Mouse (Mus musculus) right cerebral cortex, postnatal 4 days (tissue): ENCODE results near the gene Polr1e.
"Not testable (repeated sequence)": the region's sequence is repeated elsewhere in the genome, so short reads cannot be mapped to it uniquely, and the experiment has no call there.

Experiments
- DNase-seq: peaks from one replicate; pipeline ENCODE4 v3.0.0-alpha.2; 2022

Gene Polr1e

DNA sequence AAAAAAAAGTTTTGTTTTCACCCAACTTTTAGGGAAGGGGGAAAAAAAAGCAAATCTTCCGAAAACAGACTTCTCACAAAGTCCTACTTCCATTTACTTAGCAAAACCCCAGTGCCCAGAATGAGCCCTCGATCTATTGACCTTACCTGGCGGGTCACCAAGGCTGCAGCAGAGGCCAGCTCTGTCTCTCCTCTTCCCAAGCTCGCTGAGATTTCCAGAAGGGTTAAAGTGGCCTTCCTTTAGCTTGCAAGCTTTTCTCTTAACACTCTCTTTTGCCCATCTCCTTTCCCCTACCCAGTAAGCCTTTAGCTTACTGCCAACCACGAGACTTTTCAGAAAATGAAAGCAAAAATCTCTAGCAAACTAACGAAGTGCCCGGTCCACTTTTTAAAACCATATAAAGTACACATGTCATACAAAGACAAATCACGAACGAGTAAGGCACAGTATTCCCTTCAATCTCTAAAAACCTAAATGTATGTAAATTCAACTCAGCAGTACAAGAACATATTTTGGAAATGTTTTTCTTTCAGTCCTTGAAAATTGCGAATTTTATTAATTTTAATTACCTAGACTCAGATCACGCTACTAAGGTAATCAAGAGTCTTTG, 7.5 kb upstream of the Polr1e start:
- DNase-seq: no peak

- no peak for DNase-seq
Measured at GRCm38 (mm10) chr4:45011581-45012104, 6.7 kb upstream of the Polr1e start.

GRCm38 (mm10) chr4:45012105-45012975, 6.0 kb upstream of the Polr1e start, which contains the start of gene Zbtb5:
Gene Zbtb5, minus strand, starts transcription at chr4:45012412.
- peak; percentile 94 for DNase-seq

- DNase-seq: no peak
Measured at GRCm38 (mm10) chr4:45013031-45013431, 5.4 kb upstream of the Polr1e start.

- DNase-seq: no peak
Measured at GRCm38 (mm10) chr4:45013537-45013936, 4.8 kb upstream of the Polr1e start.

- peak; percentile 65 for DNase-seq
Measured at GRCm38 (mm10) chr4:45015615-45016014, 2.8 kb upstream of the Polr1e start.

GRCm38 (mm10) chr4:45019009-45019408, 626 bp downstream of the Polr1e start:
- DNase-seq: no peak

DNA sequence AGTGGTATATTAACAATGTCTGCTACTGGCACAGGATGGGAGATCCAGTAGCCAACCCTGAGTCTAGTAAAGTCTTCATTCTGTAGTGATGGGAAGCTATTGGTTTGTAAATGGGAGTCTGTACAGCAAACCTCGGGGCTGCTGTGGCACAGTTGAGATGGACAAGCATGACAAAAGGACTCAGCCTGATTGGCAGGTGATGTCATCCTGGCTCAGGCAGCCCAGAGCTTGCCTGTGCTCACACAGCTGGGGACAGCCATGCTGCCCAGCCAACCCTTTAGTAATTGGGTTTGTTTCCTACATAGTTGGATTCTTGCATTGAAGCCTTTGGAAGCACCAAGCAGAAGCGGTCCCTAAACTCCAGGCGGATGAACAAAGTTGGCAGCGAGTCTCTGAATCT, 8.1 kb downstream of the Polr1e start:
- no peak for DNase-seq

DNA sequence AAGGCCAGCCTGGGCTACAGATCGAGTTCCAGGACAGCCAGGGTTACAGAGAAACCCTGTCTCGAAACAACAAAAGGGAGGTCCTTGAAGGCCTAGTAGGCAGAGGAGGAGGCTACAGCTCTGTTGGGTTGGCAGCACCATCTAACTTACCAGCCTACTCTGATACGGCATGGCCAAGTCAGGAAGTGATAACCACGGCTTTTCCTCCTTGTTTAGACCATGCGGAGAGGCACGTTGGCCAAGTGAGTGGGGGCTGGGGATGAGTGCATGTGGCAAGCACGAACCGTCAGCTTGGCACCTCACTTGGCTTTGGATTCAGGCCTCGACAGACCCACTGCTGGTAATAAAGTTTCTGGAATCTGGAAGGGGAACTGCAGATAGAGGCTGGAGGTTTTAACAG, 14.2 kb downstream of the Polr1e start:
- no peak for DNase-seq

DNA sequence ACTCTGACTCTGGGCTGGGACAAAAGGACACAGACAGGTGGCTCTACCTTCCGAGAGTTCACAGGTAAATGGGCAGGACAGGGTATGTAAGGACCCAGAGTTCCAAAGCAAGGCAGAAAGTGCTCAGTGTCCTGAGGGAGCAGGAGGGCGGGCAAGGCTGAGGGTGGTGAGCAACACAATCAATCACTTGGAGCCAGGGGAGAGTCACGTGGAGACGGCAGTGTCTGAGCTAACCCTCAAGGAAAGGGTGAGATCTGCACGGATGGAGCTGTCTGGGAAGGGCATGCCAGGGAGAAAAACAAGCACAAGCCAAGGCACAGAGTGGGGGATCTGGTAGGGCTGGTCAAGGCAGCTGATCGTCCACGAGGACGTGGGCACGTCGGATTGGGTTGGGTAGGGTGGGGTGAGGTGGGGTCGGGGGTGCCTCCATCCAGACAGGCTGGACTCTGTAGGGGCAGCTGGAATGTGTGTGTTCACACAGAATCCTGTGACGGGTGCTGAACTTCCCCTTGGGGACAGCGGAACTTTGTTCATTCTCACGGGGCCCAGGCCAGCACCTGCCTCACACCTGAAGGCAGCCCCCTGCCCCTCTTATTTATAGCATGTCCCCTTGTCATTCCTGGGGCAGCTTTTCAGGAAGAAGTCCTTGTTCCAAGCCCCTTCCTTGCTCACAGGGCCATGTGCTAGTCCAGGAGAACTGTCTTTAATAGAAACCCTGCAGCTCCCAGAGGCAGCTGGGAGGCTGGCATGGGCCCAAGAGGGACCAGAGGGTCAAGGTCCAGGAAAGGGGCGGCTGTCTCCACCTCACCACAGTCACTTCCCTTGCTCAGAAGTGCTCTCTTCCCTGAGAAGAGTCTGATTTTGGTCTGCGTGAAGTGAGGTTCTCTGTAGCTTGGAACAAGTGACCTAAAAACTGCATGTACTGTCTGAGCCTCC, 16.6 kb downstream of the Polr1e start:
- DNase-seq: no peak

GRCm38 (mm10) chr4:45036048-45036447, 17.7 kb downstream of the Polr1e start:
- DNase-seq: no peak

- DNase-seq: no peak
Measured at GRCm38 (mm10) chr4:45036571-45036970, 18.2 kb downstream of the Polr1e start.

GRCm38 (mm10) chr4:45037455-45038410, 19.4 kb downstream of the Polr1e start:
- no peak for DNase-seq

DNA sequence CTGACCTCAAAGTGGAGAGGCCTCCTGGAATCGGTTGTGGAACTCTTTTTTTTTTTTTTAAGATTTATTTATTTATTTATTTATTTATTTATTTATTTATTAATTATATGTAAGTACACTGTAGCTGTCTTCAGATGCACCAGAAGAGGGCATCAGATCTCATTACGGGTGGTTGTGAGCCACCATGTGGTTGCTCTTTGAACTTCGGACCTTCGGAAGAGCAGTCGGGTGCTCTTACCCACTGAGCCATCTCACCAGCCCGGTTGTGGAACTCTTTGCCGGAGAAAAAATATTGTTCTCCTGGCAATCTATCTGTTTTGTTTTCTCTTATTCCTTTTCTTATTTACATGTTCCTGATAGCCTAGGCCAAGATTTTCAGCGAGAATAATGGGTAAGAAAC, 20.5 kb downstream of the Polr1e start:
- not testable (repeated sequence) for DNase-seq

- DNase-seq: not testable (repeated sequence)
Measured at GRCm38 (mm10) chr4:45039546-45039945, 21.2 kb downstream of the Polr1e start.

DNA sequence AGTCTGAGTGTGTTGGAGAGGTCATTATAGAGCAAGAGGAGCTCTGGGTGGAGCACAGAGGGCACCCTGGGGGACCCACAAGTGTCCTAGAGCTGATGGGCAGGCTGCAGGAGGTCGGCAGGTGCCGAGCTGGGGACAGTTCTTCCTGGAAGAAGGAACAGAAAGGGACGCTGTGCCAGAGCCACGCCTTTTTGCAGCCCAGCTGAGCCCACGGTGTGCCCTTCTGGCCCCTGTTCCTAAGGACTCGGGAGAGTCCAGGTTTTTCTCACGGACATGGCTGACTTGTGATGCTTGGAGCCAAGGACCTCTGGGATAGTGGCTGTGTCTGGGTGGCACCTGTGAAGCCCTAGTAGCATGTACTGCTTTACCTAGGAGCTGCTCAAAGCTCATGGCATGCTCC, 22.4 kb downstream of the Polr1e start:
- no peak for DNase-seq

DNA sequence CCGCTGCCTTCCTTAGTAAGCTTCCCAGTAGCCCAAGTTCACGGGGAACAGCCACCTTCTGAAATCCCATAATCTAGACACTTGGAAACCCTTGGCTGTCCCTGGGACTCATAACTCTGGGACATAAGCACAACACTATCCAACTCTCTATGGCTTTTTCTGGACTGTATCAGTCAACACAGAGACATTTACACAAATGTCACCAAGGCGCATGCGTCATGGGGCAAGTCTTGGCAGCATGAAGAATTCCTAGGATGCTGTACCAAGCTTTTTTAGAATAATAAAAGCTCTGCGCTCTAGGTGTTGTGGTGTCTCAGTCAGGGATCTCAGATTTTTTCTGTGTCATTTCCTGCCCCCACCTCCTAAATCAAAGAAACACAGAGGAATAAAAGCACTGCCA, 28.3 kb downstream of the Polr1e start:
- no peak for DNase-seq

DNA sequence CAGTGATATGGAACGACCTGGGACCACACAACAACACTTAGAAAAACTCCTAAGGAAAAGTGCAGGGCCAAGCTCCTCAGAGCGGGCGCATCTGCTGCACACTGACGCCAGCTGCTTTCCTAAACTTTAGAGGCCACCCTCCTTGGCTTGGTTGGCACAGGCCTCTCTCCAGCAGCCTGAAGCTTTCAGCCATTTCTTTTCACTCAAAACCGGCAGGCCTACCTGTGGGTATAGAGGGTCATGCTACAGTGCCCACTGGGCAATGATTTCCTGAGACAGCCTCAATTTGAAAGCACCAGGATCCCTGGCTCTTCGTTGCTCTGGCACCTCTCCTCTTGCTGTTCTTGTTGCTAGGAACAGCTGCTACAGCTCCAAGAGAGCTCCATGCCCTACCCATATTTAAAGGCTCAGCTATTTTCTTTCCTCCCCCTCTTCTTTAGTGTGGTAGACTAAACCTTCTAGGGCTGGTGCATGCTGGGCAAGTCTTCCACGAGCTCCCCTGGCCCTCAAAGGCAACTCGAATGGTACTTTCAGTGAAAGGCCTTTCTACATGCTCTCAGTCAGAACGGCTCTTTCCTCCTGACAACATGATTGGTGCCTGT, 29.0 kb downstream of the Polr1e start:
- no peak for DNase-seq

GRCm38 (mm10) chr4:45047956-45048355, 29.6 kb downstream of the Polr1e start:
- no peak for DNase-seq

- no peak for DNase-seq
Measured at GRCm38 (mm10) chr4:45054862-45055261, 36.5 kb downstream of the Polr1e start.

DNA sequence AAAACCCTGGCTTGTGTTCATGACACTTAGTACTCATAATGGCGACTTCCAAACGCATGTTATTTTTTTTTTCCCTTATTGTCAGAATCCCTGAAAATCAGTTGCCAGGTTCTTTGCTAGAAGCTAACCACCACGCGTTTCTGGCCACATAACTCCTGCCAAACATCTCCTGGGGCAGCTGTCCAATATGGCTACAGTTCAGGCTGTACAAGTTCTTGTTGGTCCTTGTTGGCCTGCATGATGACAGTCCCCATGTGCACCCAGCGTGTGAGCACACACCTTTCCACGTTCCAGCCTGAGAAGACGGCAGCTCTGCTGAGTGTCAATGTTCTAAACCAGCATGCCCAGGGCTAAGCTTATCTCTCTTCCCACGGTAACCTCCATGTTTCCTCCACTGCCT, 37.1 kb downstream of the Polr1e start:
- no peak for DNase-seq
